Mouse (Mus musculus): ENCODE results near the gene Six3.
A peak's percentile ranks its signal among the peaks of the same experiment; 100 is the strongest.

Six3 gene

GRCm38 (mm10) chr17:85612526-85613265 lies 712 bp upstream of the Six3 start:
- DNase-seq (ENCODE audit: low spot score) = peak; percentile 30

- peak; percentile 30 for DNase-seq (ENCODE audit: low spot score)
Measured at GRCm38 (mm10) chr17:85614011-85614721, 758 bp downstream of the Six3 start.

- DNase-seq (ENCODE audit: low spot score) = no peak
Measured at GRCm38 (mm10) chr17:85614722-85615331, 1.4 kb downstream of the Six3 start.

GRCm38 (mm10) chr17:85615586-85615985 lies 2.2 kb downstream of the Six3 start:
- no peak for DNase-seq (ENCODE audit: low spot score)

- DNase-seq (ENCODE audit: low spot score) = no peak
Measured at GRCm38 (mm10) chr17:85616526-85617500, 3.4 kb downstream of the Six3 start.

- no peak for DNase-seq (ENCODE audit: low spot score)
Measured at GRCm38 (mm10) chr17:85617566-85618358, 4.4 kb downstream of the Six3 start.

- no peak for DNase-seq (ENCODE audit: low spot score)
Measured at GRCm38 (mm10) chr17:85618359-85619112, 5.1 kb downstream of the Six3 start.

GRCm38 (mm10) chr17:85619113-85620085 lies 6.0 kb downstream of the Six3 start:
- no peak for DNase-seq (ENCODE audit: low spot score)

GRCm38 (mm10) chr17:85620086-85620481 lies 6.7 kb downstream of the Six3 start:
- no peak for DNase-seq (ENCODE audit: low spot score)

GRCm38 (mm10) chr17:85620680-85621504 lies 7.5 kb downstream of the Six3 start:
- no peak for DNase-seq (ENCODE audit: low spot score)

- DNase-seq (ENCODE audit: low spot score) = no peak
Measured at GRCm38 (mm10) chr17:85621505-85622310, 8.3 kb downstream of the Six3 start.

GRCm38 (mm10) chr17:85622493-85623157 lies 9.2 kb downstream of the Six3 start:
- no peak for DNase-seq (ENCODE audit: low spot score)

- no peak for DNase-seq (ENCODE audit: low spot score)
Measured at GRCm38 (mm10) chr17:85623161-85624050, 10.0 kb downstream of the Six3 start.

- no peak for DNase-seq (ENCODE audit: low spot score)
Measured at GRCm38 (mm10) chr17:85624051-85624420, 10.6 kb downstream of the Six3 start.

GRCm38 (mm10) chr17:85624981-85625940 lies 11.9 kb downstream of the Six3 start:
- no peak for DNase-seq (ENCODE audit: low spot score)
